Mouse (Mus musculus) stomach, embryonic 15.5 days (tissue): Measurements from ENCODE around the gene Slc37a1. TPM values are rescaled to one million over a fixed set of nuclear protein-coding genes. Genes with fewer than 3 reads are reported as not detected.
"Not testable (repeated sequence)": the region's sequence is repeated elsewhere in the genome, so short reads cannot be mapped to it uniquely, and the experiment has no call there.

Experiments
- ATAC-seq: fragments of 200-750 bp; cut with Nextera tagmentation; 2 replicates; pipeline ENCODE4 v1.8.0; 2017; ENCODE audit warnings: low read depth, moderate number of reproducible peaks, moderate TSS enrichment; ENCODE audit not compliant: insufficient read depth, low FRiP score
- H3K27ac ChIP-seq: fragments of 300-500 bp; sonication (generic); 2 replicates; pipeline ENCODE4 v1.5.1; 2015; ENCODE audit warnings: mild to moderate bottlenecking, inconsistent platforms
- H3K27me3 ChIP-seq: fragments of 300-500 bp; sonication (generic); replicated peaks from 2 replicates; pipeline ENCODE4 v1.6.1; 2015; ENCODE audit warnings: inconsistent platforms
- H3K36me3 ChIP-seq: fragments of 300-500 bp; sonication (generic); 2 replicates; pipeline ENCODE4 v1.6.1; 2015; ENCODE audit warnings: inconsistent platforms
- H3K4me1 ChIP-seq: fragments of 300-500 bp; sonication (generic); 2 replicates; pipeline ENCODE4 v1.6.1; 2015; ENCODE audit warnings: inconsistent platforms
- H3K4me2 ChIP-seq: fragments of 300-500 bp; sonication (generic); 2 replicates; pipeline ENCODE4 v1.6.1; 2015; ENCODE audit warnings: mild to moderate bottlenecking, inconsistent platforms
- H3K4me3 ChIP-seq: fragments of 300-500 bp; sonication (generic); replicated peaks from 2 replicates; pipeline ENCODE4 v1.5.1; 2015; ENCODE audit warnings: inconsistent platforms
- H3K9ac ChIP-seq: fragments of 300-500 bp; sonication (generic); 2 replicates; pipeline ENCODE4 v1.6.1; 2015; ENCODE audit warnings: inconsistent platforms
- H3K9me3 ChIP-seq: fragments of 300-500 bp; sonication (generic); 2 replicates; pipeline ENCODE4 v1.6.1; 2016; ENCODE audit warnings: inconsistent platforms
- WGBS: fragments of 180-500 bp; shearing (Covaris S2); methylation state at CpG from one replicate; pipeline ENCODE4 v1.1.7; 2015; 5-methylcytosine and 5-hydroxymethylcytosine counted together
- polyA plus RNA-seq: library from polyadenylated mRNA; unstranded; fragments of >200 nt; fragmentation: Nextera tagmentation; extraction: Ambion mirVana; gene quantifications from 2 replicates; pipeline ENCODE4 v1.2.1, GENCODE M21; 2015

The Slc37a1 gene
- polyA plus RNA-seq, 1 experiment from 2014 or later = 14.9 TPM

GRCm38 (mm10) chr17:31270246-31270645 lies 16.3 kb upstream of the Slc37a1 start:
- no peaks in the 10 kb centered on the region for H3K36me3 ChIP-seq
- no peak overlapping the region for H3K4me3 ChIP-seq
- H3K27ac ChIP-seq = no peak overlapping the region
- H3K4me1 ChIP-seq = no peaks in the 10 kb centered on the region
- no peak overlapping the region for H3K9ac ChIP-seq
- no peak for ATAC-seq
- no peak overlapping the region for H3K4me2 ChIP-seq
- WGBS = 71% methylated on average over 4 of the region's 4 CpGs
- no peaks in the 10 kb centered on the region for H3K27me3 ChIP-seq
- no peaks in the 10 kb centered on the region for H3K9me3 ChIP-seq

DNA sequence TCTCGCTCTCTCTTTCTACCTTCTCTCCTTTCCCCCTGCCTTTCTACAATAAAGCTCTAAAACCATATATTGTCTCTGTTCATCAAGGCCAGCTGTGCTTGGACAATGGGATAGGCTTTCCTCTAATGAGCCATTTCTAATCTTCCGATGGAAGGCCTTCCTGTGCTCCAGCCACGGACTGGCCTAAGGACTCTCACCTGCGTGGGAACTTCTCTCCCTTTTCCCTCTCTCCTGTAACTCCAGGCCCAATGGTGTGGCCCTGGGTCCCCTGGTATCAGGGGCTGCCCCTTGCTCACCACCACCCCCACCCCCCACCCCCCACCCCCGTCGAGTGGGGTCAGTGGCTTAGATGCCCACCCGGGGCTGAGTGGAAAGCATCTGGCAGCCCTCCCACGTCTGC lies 15.9 kb upstream of the Slc37a1 start:
- H3K27me3 ChIP-seq, H3K4me2 ChIP-seq, H3K36me3 ChIP-seq, H3K9ac ChIP-seq, ATAC-seq, H3K9me3 ChIP-seq, H3K27ac ChIP-seq, H3K4me1 ChIP-seq, H3K4me3 ChIP-seq: not testable (repeated sequence)
- WGBS = 82% methylated on average over 8 of the region's 8 CpGs

DNA sequence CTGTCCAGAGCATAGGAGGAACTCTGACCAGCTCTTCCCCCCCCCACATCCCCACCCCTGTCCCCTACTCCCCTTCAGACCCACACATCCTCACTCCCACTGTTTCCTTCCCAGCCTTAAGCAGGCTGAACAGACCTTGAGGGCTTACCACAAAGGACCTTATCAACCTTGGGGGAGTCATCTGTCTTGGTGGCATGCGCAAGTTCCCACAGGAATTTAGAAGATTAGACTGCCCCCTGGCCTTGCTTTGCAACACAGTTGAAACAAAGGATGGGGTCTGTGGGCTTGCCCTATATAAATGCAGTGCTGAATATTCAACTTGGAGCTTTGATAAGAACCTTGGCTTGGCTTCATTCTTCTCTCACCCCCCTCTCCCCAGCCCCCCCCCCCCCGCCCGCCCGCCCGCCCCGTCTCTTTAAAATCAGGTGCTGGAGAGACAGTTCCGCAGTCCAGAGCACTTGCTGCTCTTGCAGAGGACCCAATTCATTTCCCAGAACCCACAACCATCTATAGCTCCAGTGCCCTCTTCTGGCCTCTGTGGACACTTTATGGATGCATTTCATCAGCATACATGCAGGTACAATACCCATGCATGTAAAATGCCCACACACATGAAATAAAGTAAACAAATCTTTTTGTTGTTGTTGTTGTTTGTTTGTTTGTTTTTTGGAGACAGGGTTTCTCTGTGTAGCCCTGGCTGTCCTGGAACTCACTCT lies 15.3 kb upstream of the Slc37a1 start:
- H3K4me2 ChIP-seq = no peak overlapping the region
- no peaks in the 10 kb centered on the region for H3K36me3 ChIP-seq
- H3K27me3 ChIP-seq = no peaks in the 10 kb centered on the region
- ATAC-seq = no peak
- H3K9ac ChIP-seq = no peak overlapping the region
- 64% methylated on average over 6 of the region's 7 CpGs for WGBS
- no peaks in the 10 kb centered on the region for H3K4me1 ChIP-seq
- no peak overlapping the region for H3K27ac ChIP-seq
- H3K4me3 ChIP-seq = no peak overlapping the region
- no peaks in the 10 kb centered on the region for H3K9me3 ChIP-seq

- ATAC-seq = no peak
Observed at GRCm38 (mm10) chr17:31272416-31273165, 14.0 kb upstream of the Slc37a1 start.

DNA sequence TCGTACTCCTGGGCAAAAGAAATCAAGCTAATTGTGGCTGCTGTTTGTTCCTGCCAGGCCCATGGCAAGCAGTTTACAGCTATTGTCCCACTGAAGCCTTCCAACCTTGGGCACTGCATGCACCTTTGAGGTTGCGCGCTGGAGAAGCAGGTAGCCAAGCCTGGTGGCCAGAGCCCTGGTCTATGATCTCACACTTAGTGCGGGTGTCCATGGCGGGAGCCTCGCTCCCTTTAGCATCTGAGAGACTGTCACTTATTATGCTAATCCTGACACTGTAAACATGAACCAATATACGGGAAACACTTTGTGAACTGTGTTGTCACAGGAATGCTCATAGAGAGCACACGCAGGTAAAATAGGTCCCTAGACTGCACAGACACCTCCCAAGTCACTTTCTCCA lies 13.0 kb upstream of the Slc37a1 start:
- Histone ChIP-seq H3K4me2 (no peak overlapping the region), H3K9me3 (no peaks in the 10 kb centered on the region), H3K27ac (no peak overlapping the region), H3K36me3 (no peaks in the 10 kb centered on the region), H3K4me3 (no peak overlapping the region), H3K27me3 (no peaks in the 10 kb centered on the region), H3K9ac (no peak overlapping the region), H3K4me1 (no peaks in the 10 kb centered on the region; the same call in 1 of the 2 replicates)
- WGBS = 81% methylated on average over 8 of the region's 8 CpGs
- ATAC-seq = no peak

More at GRCm38 (mm10) chr17:31272416-31273165, 14.0 kb upstream of the Slc37a1 start:
- H3K9ac ChIP-seq = no peak overlapping the region
- H3K4me2 ChIP-seq = no peak overlapping the region
- WGBS = 80% methylated on average over 9 of the region's 9 CpGs
- no peak overlapping the region for H3K4me3 ChIP-seq
- no peaks in the 10 kb centered on the region; the same call in 1 of the 2 replicates for H3K4me1 ChIP-seq
- no peaks in the 10 kb centered on the region for H3K9me3 ChIP-seq
- H3K36me3 ChIP-seq = no peaks in the 10 kb centered on the region
- no peak overlapping the region for H3K27ac ChIP-seq
- no peaks in the 10 kb centered on the region for H3K27me3 ChIP-seq

GRCm38 (mm10) chr17:31275181-31275580 lies 11.4 kb upstream of the Slc37a1 start:
- Histone ChIP-seq H3K4me3 (no peak overlapping the region), H3K27ac (no peak overlapping the region), H3K27me3 (no peaks in the 10 kb centered on the region), H3K9me3 (no peaks in the 10 kb centered on the region), H3K4me2 (no peak overlapping the region), H3K9ac (no peak overlapping the region), H3K4me1 (no peaks in the 10 kb centered on the region; the same call in 1 of the 2 replicates), H3K36me3 (no peaks in the 10 kb centered on the region)
- WGBS = 62% methylated on average over 6 of the region's 6 CpGs
- no peak for ATAC-seq

- no peak overlapping the region for H3K9ac ChIP-seq
- no peaks in the 10 kb centered on the region for H3K36me3 ChIP-seq
- H3K4me2 ChIP-seq = peak overlapping the region; percentile 91
- no peaks in the 10 kb centered on the region; the same call in 1 of the 2 replicates for H3K4me1 ChIP-seq
- H3K27me3 ChIP-seq = no peaks in the 10 kb centered on the region
- no peak for ATAC-seq
- no peaks in the 10 kb centered on the region for H3K9me3 ChIP-seq
- WGBS = 28% methylated on average over 9 of the region's 9 CpGs
- peak overlapping the region; percentile 52 for H3K4me3 ChIP-seq
- peak overlapping the region; percentile 40; the same call in 1 of the 2 replicates for H3K27ac ChIP-seq
Observed at GRCm38 (mm10) chr17:31276207-31276921, 10.2 kb upstream of the Slc37a1 start.

DNA sequence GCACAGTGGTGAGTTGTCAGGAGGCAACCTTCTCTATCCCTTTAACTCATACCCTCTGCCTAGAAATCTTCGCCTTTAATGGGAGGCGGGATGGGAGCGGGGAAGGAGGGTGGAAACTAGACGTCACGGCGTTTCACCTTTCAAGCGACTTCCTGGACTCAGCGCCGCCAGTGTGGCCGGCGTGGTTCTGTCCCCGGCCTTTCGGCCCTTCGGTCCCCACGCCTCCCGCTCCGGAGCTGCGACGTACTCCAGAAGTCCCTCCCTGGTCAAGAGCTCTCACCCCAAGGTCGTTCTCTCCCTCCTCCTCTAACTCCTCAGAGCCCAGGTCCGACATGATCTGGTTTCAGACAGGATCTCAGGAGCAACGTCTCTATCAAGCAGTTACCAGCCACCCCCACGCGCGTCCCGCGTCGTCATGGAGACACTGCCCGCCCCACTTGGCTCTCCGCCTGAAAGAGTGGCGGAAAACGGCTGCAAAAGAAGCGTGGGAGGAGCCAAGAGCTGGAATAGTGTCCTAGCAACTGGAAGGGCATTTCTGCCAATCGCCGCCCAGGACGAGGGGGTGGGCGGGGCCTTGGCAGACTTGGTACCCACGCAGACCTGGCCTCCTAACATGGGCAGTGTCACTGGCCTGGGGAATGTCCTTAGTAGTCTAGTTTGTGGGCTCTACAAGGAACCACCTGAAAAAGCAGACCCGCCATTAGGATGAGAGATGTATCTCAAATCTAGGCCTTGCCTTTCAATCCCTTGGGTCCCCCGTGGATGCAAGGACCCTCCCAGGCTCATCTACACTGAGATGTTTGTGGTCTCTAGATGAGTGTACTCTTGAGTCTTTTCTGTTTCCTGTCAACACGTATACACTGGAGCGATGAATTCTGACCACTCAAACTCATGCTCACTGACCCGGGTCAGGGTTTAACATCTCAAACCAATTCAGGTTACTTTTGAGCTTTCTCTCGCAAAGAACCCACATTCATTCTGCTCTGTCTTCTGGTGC lies 9.4 kb upstream of the Slc37a1 start, which contains the start of gene Rsph1:
Gene Rsph1, minus strand, starts transcription at position 462 of the 997 bp plus-strand sequence.
- 10% methylated on average over 44 of the region's 44 CpGs for WGBS
- peak within 1 kb of the TSS; percentile 91 for H3K4me2 ChIP-seq
- peak; percentile 71; the same call in 1 of the 2 replicates for ATAC-seq
- no peaks in the 10 kb centered on the region for H3K27me3 ChIP-seq
- no peaks in the 10 kb centered on the region for H3K36me3 ChIP-seq
- no peaks in the 10 kb centered on the region; the same call in 1 of the 2 replicates for H3K4me1 ChIP-seq
- peak within 1 kb of the TSS; percentile 52 for H3K4me3 ChIP-seq
- peak within 1 kb of the TSS; percentile 40; the same call in 1 of the 2 replicates for H3K27ac ChIP-seq
- no peaks in the 10 kb centered on the region for H3K9me3 ChIP-seq
- no peak within 1 kb of the TSS for H3K9ac ChIP-seq

DNA sequence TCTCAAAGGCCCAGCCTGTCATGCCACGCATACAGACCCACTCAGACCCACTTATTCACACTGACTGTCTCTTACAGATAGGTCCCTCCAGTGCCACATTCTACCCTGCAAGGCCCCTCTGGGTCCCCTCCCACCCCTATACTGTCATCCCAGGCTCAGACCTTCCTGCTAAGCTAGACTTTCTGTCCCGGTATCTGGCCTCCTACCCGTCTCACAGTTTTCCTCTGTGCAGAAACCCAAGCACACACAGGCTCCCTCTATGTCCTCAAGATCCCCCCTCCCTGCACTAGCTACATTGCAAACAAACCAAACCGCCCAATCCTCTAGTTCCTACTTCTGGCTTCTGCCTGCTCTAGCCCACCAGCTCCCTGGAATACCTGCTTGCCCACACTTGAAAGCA lies 8.7 kb upstream of the Slc37a1 start:
- H3K9me3 ChIP-seq = no peaks in the 10 kb centered on the region
- ATAC-seq = no peak
- H3K4me2 ChIP-seq = no peak overlapping the region
- H3K4me1 ChIP-seq = no peaks in the 10 kb centered on the region; the same call in 1 of the 2 replicates
- no peak overlapping the region for H3K9ac ChIP-seq
- no peaks in the 10 kb centered on the region for H3K36me3 ChIP-seq
- 79% methylated on average over 4 of the region's 4 CpGs for WGBS
- H3K27me3 ChIP-seq = no peaks in the 10 kb centered on the region
- H3K4me3 ChIP-seq = no peak overlapping the region
- no peak overlapping the region for H3K27ac ChIP-seq

GRCm38 (mm10) chr17:31279541-31279940 lies 7.1 kb upstream of the Slc37a1 start:
- Histone ChIP-seq H3K9me3 (no peaks in the 10 kb centered on the region), H3K4me3 (no peak overlapping the region), H3K4me2 (no peak overlapping the region), H3K9ac (no peak overlapping the region), H3K27ac (no peak overlapping the region), H3K36me3 (no peaks in the 10 kb centered on the region), H3K4me1 (no peaks in the 10 kb centered on the region; the same call in 1 of the 2 replicates), H3K27me3 (no peaks in the 10 kb centered on the region)
- 71% methylated on average over 9 of the region's 9 CpGs for WGBS
- no peak for ATAC-seq

DNA sequence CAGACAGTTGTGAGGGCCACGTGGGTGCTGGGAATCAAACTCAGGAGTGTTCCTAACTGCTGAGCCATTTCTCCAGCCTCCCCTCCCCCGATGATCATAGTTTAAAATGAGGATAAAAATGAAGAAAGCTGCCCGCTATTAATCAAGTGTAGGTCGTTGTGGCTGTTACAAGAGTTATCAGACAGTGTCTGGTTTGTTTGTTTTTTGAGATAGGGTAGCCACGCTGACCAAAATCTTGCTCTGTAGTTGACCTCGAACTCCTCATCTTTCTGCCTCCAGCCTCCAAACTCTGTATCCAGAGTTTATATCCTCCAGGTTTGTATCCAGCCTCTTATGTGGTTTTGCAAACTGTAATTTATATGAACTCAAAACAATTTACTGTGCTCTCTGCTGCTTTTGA lies 6.3 kb upstream of the Slc37a1 start:
- WGBS = 43% methylated on average over 6 of the region's 6 CpGs
- no peak overlapping the region for H3K4me2 ChIP-seq
- ATAC-seq = no peak
- H3K4me1 ChIP-seq = no peaks in the 10 kb centered on the region; the same call in 1 of the 2 replicates
- H3K27me3 ChIP-seq = no peaks in the 10 kb centered on the region
- no peaks in the 10 kb centered on the region for H3K9me3 ChIP-seq
- no peak overlapping the region for H3K4me3 ChIP-seq
- H3K9ac ChIP-seq = no peak overlapping the region
- H3K36me3 ChIP-seq = no peaks in the 10 kb centered on the region
- H3K27ac ChIP-seq = no peak overlapping the region
